Mouse (Mus musculus): ENCODE measurements around the gene Hus1b.

- TF ChIP-seq CTCF (conservative IDR thresholded peaks at IDR 0.05; ENCODE audit: insufficient read depth, insufficient read length, low read depth, low read length) (no peak), POLR2A (IDR thresholded peaks at IDR 0.05; ENCODE audit: low read depth, low read length) (no peak)
Measured at GRCm38 (mm10) chr13:30913028-30913427, 34.5 kb downstream of the Hus1b start.

All from kidney, adult 2 months (tissue).